Mouse (Mus musculus) stomach, embryonic 15.5 days (tissue): Measurements from ENCODE around the gene Pnldc1. TPM values are rescaled to one million over a fixed set of nuclear protein-coding genes. Genes with fewer than 3 reads are reported as not detected.
"Not testable (repeated sequence)": the region's sequence is repeated elsewhere in the genome, so short reads cannot be mapped to it uniquely, and the experiment has no call there.

Experiments used
- ATAC-seq: fragments of 200-750 bp; cut with Nextera tagmentation; 2 replicates; pipeline ENCODE4 v1.8.0; 2017; ENCODE audit warnings: low read depth, moderate number of reproducible peaks, moderate TSS enrichment; ENCODE audit not compliant: insufficient read depth, low FRiP score
- H3K27ac ChIP-seq: fragments of 300-500 bp; sonication (generic); 2 replicates; pipeline ENCODE4 v1.5.1; 2015; ENCODE audit warnings: mild to moderate bottlenecking, inconsistent platforms
- H3K27me3 ChIP-seq: fragments of 300-500 bp; sonication (generic); replicated peaks from 2 replicates; pipeline ENCODE4 v1.6.1; 2015; ENCODE audit warnings: inconsistent platforms
- H3K36me3 ChIP-seq: fragments of 300-500 bp; sonication (generic); 2 replicates; pipeline ENCODE4 v1.6.1; 2015; ENCODE audit warnings: inconsistent platforms
- H3K4me1 ChIP-seq: fragments of 300-500 bp; sonication (generic); 2 replicates; pipeline ENCODE4 v1.6.1; 2015; ENCODE audit warnings: inconsistent platforms
- H3K4me2 ChIP-seq: fragments of 300-500 bp; sonication (generic); 2 replicates; pipeline ENCODE4 v1.6.1; 2015; ENCODE audit warnings: mild to moderate bottlenecking, inconsistent platforms
- H3K4me3 ChIP-seq: fragments of 300-500 bp; sonication (generic); replicated peaks from 2 replicates; pipeline ENCODE4 v1.5.1; 2015; ENCODE audit warnings: inconsistent platforms
- H3K9ac ChIP-seq: fragments of 300-500 bp; sonication (generic); 2 replicates; pipeline ENCODE4 v1.6.1; 2015; ENCODE audit warnings: inconsistent platforms
- H3K9me3 ChIP-seq: fragments of 300-500 bp; sonication (generic); 2 replicates; pipeline ENCODE4 v1.6.1; 2016; ENCODE audit warnings: inconsistent platforms
- WGBS: fragments of 180-500 bp; shearing (Covaris S2); methylation state at CpG from one replicate; pipeline ENCODE4 v1.1.7; 2015; 5-methylcytosine and 5-hydroxymethylcytosine counted together
- polyA plus RNA-seq: library from polyadenylated mRNA; unstranded; fragments of >200 nt; fragmentation: Nextera tagmentation; extraction: Ambion mirVana; gene quantifications from 2 replicates; pipeline ENCODE4 v1.2.1, GENCODE M21; 2015

Gene Pnldc1
- 1.0 and 1.3 TPM in 2 replicates for polyA plus RNA-seq

DNA sequence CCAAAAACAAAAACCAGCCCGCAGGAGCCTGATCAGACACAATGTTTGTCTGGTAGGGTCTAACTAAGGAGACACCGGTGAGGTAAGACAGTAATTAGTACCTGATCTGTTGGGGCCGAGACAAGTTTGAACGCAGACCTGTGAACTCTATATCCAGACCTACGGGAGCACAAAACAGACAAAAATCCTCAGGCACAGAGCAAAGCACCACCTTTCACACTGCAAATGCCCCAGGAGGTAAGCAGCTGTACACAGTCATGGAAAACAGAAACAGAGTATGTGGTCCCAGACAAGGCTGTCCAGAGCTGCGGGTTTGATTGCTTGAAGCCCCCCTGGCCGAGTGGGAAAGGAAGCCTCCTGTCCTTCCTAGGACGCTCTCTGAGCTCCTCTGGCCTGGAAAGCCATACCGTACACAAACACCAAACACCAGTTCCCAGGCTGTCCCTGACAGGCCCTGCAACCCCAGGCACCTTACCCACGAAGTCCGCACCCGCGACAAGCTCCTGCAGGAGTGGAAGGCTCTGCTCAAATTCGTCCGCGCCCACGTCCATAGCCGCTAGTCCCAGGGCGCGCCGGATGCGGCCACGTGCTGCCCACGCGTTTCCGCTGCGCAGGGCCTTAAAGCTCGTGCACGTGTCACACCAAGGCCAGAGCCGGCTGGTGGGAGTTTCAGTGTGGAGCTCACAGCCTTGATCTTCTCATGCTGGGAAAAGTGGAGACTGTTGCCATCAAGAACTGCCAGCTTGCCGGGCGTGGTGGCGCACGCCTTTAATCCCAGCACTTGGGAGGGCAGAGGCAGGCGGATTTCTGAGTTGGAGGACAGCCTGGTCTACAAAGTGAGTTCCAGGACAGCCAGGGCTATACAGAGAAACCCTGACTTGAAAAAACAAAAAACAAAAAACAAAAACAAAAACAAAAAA is at the start of gene Pnldc1:
Gene Pnldc1 (minus strand): TSS at position 870 of the 920 bp plus-strand sequence.
- H3K27ac ChIP-seq: no peak within 1 kb of the TSS
- no peak for ATAC-seq
- 76% methylated on average over 35 of the region's 35 CpGs for WGBS
- H3K4me1 ChIP-seq: no peaks in the 10 kb centered on the region
- no peak within 1 kb of the TSS for H3K4me3 ChIP-seq
- H3K9me3 ChIP-seq: no peaks in the 10 kb centered on the region
- H3K36me3 ChIP-seq: peaks cover 33% of the 10 kb centered on the region
- no peaks in the 10 kb centered on the region for H3K27me3 ChIP-seq
- H3K4me2 ChIP-seq: no peak within 1 kb of the TSS
- H3K9ac ChIP-seq: no peak within 1 kb of the TSS

DNA sequence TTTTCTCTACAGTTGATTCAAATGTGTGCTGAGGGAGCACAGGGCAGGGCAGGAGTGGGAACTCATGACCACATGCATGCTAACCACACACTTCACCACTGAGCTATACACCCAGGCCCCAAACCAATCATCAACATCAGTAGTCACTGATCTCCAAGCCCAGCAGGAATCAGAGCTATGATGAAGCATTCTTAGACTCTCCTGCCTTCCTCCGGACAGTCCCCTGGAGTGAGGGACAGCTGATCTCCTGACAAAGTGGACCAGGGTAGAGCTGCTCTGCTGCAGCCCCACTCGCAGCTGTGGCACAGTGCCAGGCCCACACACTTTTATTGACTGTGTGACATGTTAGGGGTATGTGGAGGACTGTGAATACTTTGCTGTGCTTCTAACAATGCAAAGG is 49.3 kb upstream of the Pnldc1 start:
- WGBS: 44% methylated on average over 1 of the region's 2 CpGs
- not testable (repeated sequence) for H3K36me3 ChIP-seq, H3K27ac ChIP-seq, H3K9ac ChIP-seq, H3K4me1 ChIP-seq, H3K27me3 ChIP-seq, H3K9me3 ChIP-seq, ATAC-seq
- Histone ChIP-seq H3K4me3 (0 out of 2 replicates have a peak overlapping the region, but pooled peaks have one; percentile 12), H3K4me2 (0 out of 2 replicates have a peak overlapping the region, but pooled peaks have one; percentile 16)

DNA sequence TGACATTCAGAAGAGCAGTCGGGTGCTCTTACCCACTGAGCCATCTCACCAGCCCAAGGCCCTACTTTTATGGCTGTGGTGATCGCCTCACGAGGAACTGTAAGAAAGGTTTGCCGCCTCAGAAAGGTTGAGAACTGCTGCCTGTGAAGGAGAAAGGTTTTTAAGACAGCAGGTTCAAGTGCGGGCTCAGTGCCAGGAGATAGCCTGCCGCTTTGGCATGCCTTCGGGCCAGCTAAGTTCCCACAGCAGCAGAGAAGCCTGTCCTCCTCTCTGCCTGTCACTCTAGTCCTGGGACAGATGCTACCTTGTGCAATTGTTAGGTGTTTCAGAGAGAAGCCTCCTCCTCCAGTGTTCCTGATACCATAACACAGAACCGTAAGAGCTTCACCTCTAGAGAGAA is 46.6 kb upstream of the Pnldc1 start:
- no peaks in the 10 kb centered on the region for H3K9me3 ChIP-seq
- no peak overlapping the region for H3K4me2 ChIP-seq
- no peaks in the 10 kb centered on the region for H3K27me3 ChIP-seq
- no peak overlapping the region for H3K4me3 ChIP-seq
- ATAC-seq: no peak
- H3K36me3 ChIP-seq: peaks cover 21% of the 10 kb centered on the region
- no peak overlapping the region for H3K27ac ChIP-seq
- no peak overlapping the region for H3K9ac ChIP-seq
- H3K4me1 ChIP-seq: peaks cover 6% of the 10 kb centered on the region; the same call in 1 of the 2 replicates
- WGBS: 92% methylated on average over 8 of the region's 8 CpGs

DNA sequence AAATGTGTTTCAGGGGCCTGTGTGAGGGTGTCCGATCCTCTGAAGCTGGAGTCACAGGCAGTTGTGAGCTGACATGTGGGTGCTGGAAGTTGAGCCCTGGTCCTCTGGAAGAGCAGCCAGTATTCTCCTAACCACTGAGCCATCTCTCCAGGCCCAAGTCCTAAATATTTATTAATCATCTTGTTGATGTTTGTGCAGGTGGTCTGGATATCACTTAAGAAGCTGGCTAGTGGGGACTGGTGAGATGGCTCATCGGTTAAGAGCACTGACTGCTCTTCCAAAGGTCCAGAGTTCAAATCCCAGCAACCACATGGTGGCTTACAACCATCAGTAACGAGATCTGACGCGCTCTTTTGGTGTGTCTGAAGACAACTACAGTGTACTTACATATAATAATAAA is 39.6 kb upstream of the Pnldc1 start:
- ATAC-seq: no peak
- no peak overlapping the region for H3K27ac ChIP-seq
- H3K36me3 ChIP-seq: peaks cover 31% of the 10 kb centered on the region
- H3K9ac ChIP-seq: no peak overlapping the region
- no peak overlapping the region for H3K4me2 ChIP-seq
- H3K4me3 ChIP-seq: no peak overlapping the region
- 86% methylated on average over 5 of the region's 5 CpGs for WGBS
- no peaks in the 10 kb centered on the region for H3K4me1 ChIP-seq
- H3K27me3 ChIP-seq: no peaks in the 10 kb centered on the region
- H3K9me3 ChIP-seq: no peaks in the 10 kb centered on the region

DNA sequence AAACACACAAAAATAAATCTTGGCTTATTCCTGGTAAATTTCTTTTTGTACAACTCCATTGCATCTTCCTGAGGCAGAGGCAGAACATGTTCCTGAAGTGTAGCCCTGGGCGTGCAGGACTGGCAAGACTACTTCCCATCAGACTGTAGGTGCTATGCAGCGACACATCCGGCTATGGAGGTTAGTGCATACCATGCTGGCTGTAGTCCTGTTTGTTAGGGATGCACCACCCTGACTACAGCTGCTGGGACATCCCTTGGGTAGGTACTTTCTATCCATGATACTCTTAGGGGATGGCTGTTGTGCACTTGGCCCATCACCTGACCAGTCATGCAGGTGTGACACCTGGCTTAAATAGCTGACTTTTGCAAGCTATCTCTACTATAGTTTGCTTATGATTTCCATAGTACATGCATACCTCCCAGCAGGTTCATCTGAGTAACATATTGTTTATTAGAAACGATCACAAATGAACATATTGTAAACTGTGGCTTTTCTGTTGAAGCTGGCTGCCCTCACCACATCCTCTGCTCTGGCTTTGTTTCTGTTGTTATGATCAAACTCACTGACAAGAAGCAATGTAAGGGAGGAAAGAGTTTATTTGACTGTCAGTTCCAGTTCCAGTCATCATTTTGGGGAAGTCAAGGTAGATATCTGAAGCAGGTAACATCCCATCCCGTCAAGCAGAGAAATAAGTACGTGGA is 32.6 kb upstream of the Pnldc1 start:
- Histone ChIP-seq H3K9ac (no peak overlapping the region), H3K4me3 (no peak overlapping the region), H3K4me1 (no peaks in the 10 kb centered on the region; the same call in 1 of the 2 replicates), H3K4me2 (no peak overlapping the region), H3K27me3 (no peaks in the 10 kb centered on the region), H3K27ac (no peak overlapping the region), H3K9me3 (no peaks in the 10 kb centered on the region), H3K36me3 (peaks cover 12% of the 10 kb centered on the region; the same call in 1 of the 2 replicates)
- WGBS: 83% methylated on average over 6 of the region's 6 CpGs
- ATAC-seq: no peak

DNA sequence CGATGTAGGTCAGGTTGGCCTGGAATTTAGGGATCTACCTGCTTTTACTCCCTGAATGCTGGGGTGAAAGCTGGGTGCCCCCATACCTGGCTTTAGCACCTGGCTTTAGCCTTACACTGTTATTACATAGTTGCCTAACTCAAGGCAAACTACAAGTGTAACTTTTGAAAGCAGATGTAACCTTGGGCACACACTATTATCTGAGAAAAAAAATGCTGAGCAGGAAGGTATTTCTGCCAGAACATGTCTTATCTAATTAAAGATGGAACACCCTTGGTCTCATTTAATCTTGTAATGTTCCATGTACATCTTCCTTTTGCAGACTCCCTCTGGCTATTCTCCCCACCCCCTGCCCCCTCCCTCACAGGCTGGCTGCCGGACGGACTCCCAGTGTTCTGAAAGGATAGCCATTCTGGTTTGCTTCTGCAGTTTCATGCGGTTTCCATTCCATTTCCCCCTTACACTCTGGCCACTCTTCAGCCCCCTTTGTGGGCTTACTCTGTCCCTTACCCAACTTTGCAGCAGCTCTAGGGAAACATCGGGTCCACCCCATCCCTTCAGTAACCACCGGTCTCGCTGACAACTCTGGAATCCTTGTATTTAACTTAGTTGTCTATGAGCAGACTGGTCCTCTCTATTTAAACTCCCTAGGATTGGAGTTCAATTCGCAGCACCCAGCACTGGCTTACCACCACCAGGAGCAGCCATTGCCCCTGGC is 31.7 kb upstream of the Pnldc1 start:
- H3K36me3 ChIP-seq: peaks cover 12% of the 10 kb centered on the region; the same call in 1 of the 2 replicates
- H3K9ac ChIP-seq: no peak overlapping the region
- H3K4me2 ChIP-seq: no peak overlapping the region
- WGBS: 68% methylated on average over 8 of the region's 8 CpGs
- H3K4me3 ChIP-seq: no peak overlapping the region
- ATAC-seq: no peak
- no peak overlapping the region for H3K27ac ChIP-seq
- H3K9me3 ChIP-seq: no peaks in the 10 kb centered on the region
- no peaks in the 10 kb centered on the region for H3K27me3 ChIP-seq
- no peaks in the 10 kb centered on the region; the same call in 1 of the 2 replicates for H3K4me1 ChIP-seq

DNA sequence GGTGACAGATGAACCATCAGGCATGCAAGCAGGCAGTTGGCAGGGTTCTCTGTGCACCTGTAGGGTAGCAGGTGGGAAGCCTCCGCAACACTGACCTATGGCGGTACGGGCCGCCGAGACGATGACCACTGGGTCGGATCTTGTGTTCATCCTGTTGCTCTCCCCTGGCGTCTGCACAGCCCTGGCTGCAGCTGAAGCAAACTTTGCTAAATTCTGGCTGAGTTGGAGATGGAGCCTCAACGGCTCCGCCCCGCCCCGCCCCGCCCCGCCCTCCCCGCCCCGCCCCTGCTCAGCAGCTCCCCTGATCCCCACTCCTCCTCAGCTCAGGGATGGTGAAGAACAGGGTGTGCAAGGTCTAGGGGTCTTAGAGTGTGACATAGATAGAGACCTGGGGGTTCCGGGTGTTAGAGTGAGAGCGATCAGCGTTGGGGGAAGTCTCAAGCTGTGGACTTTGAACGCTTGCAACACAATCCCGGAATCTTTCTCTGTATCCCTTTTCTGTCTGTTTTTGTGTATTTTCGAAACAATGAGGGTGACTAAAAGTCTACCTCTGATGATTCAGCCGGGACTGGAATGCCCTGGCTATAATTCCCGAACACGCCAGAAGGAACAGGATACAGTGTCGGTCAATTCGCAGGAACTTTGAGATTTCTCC is 30.2 kb upstream of the Pnldc1 start, which contains the start of gene Acat3:
Gene Acat3 (minus strand): TSS at position 450 of the 655 bp plus-strand sequence.
- no peak within 1 kb of the TSS for H3K27ac ChIP-seq
- H3K4me1 ChIP-seq: no peaks in the 10 kb centered on the region; the same call in 1 of the 2 replicates
- WGBS: 8% methylated on average over 27 of the region's 27 CpGs
- H3K36me3 ChIP-seq: 0 out of 2 replicates have a peak, but pooled peaks cover 8% of the 10 kb centered on the region
- peak within 1 kb of the TSS; percentile 70 for H3K4me2 ChIP-seq
- no peaks in the 10 kb centered on the region for H3K27me3 ChIP-seq
- peak; percentile 76 for ATAC-seq
- no peak within 1 kb of the TSS for H3K9ac ChIP-seq
- H3K4me3 ChIP-seq: peak within 1 kb of the TSS; percentile 38
- no peaks in the 10 kb centered on the region for H3K9me3 ChIP-seq

DNA sequence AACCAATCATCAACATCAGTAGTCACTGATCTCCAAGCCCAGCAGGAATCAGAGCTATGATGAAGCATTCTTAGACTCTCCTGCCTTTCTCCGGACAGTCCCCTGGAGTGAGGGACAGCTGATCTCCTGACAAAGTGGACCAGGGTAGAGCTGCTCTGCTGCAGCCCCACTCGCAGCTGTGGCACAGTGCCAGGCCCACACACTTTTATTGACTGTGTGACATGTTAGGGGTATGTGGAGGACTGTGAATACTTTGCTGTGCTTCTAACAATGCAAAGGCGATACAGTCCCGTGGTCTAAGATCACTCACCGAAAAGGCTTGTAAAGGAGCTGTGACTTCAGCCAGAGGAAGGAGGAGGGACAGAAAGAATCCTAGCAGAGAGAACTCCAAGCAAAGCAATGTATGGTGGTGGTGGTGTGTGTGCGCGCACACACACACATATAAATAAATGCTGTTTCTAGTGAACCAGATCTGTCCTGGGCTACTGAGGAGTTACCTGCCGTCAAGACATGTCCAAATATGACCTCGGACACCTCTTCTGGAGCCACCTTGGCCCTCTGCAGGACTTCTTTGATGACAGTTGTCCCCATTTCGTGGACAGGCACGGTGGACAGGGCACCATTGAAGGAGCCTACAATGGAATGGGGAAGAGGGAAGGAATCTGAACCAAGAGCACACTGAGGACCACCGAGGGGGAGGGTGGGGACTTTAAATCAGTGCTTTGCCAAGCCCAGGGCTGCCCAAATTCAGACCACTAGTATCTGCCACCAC is 29.5 kb upstream of the Pnldc1 start:
- H3K27ac ChIP-seq: not testable (repeated sequence)

DNA sequence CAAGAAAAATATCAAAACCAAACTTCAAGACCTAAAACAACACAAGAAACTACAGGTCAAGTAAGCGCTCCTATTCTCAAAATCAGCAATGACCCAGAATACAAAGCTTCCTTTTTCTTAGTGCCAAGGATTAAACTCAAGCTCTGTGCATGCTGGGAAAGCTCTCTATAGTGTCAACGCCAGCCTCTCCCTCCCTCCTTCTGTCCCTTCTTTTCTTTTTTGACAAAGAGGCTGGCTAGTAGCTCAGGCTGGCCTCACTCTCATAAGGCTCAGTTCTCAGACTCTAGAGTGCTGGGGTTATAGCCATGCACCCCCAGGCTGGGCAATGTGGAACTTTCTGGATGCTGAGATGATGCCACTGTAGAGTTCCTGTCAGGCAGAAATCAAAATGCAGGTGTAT is 28.0 kb upstream of the Pnldc1 start:
- Histone ChIP-seq H3K9ac (no peak overlapping the region), H3K9me3 (no peaks in the 10 kb centered on the region), H3K36me3 (0 out of 2 replicates have a peak, but pooled peaks cover 2% of the 10 kb centered on the region), H3K27ac (no peak overlapping the region), H3K4me1 (no peaks in the 10 kb centered on the region; the same call in 1 of the 2 replicates), H3K4me2 (no peak overlapping the region), H3K4me3 (no peak overlapping the region), H3K27me3 (no peaks in the 10 kb centered on the region)
- WGBS: 60% methylated on average over 2 of the region's 2 CpGs
- no peak for ATAC-seq

More for the DNA sequence above, 29.5 kb upstream of the Pnldc1 start:
- 67% methylated on average over 2 of the region's 12 CpGs for WGBS
- H3K36me3 ChIP-seq, H3K9ac ChIP-seq, H3K9me3 ChIP-seq, ATAC-seq, H3K27me3 ChIP-seq, H3K4me1 ChIP-seq: not testable (repeated sequence)
- Histone ChIP-seq H3K4me2 (peak overlapping the region; percentile 70), H3K4me3 (peak overlapping the region; percentile 38)

DNA sequence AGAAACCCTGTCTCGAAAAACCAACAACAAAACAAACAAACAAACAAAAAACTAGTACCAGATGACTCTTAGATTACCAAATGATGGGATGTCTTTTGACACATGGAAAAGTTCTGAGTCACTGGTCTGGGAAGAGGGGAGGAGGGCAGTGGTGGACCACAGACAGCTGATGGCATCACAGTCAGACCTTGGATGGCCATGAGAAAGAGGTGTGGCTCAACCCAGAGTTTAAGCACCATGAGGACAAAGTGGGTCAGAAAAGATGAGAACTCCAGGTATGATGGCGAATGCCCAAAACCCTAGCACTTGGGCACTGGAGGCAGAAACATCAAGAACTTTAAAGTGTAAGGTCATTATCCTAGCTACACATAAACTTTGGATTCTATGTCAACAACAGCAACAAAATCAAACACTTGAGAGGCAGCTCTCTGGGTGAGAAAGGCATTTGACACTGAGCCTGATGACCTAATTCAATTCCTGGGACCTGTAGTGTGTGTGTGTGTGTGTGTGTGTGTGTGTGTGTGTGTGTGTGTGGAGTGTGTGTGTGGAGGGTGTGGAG is 27.5 kb upstream of the Pnldc1 start:
- no peak overlapping the region for H3K9ac ChIP-seq
- no peak for ATAC-seq
- no peaks in the 10 kb centered on the region; the same call in 1 of the 2 replicates for H3K4me1 ChIP-seq
- 0 out of 2 replicates have a peak, but pooled peaks cover under 1% of the 10 kb centered on the region for H3K36me3 ChIP-seq
- WGBS: 71% methylated on average over 2 of the region's 2 CpGs
- H3K27ac ChIP-seq: no peak overlapping the region
- no peaks in the 10 kb centered on the region for H3K9me3 ChIP-seq
- no peak overlapping the region for H3K4me2 ChIP-seq
- H3K4me3 ChIP-seq: no peak overlapping the region
- H3K27me3 ChIP-seq: no peaks in the 10 kb centered on the region
